Mouse (Mus musculus) CD8-positive naive resting alpha-beta T cell, adult 2 months (primary cell): Measurements from ENCODE around the gene Hdgfl2.

Experiments
- DNase-seq, 2 experiments: peaks; one replicate each; pipeline ENCODE4 v3.0.0; 2022; ENCODE audit warnings: low read depth in 2 of 2, low spot score in 2 of 2

Hdgfl2 gene

GRCm38 (mm10) chr17:56148790-56149618 lies 69.6 kb downstream of the Hdgfl2 start:
- DNase-seq, result no peak

- DNase-seq, result no peak
Measured at GRCm38 (mm10) chr17:56149897-56150296, 70.5 kb downstream of the Hdgfl2 start.
